Mouse (Mus musculus): ENCODE measurements around the gene Eif3k. TPM values are rescaled to one million over a fixed set of nuclear protein-coding genes. Genes with fewer than 3 reads are reported as not detected.
"Not testable (repeated sequence)": the region's sequence is repeated elsewhere in the genome, so short reads cannot be mapped to it uniquely, and the experiment has no call there.

Gene Eif3k
- polyA plus RNA-seq, 1 experiment = 218 TPM

DNA sequence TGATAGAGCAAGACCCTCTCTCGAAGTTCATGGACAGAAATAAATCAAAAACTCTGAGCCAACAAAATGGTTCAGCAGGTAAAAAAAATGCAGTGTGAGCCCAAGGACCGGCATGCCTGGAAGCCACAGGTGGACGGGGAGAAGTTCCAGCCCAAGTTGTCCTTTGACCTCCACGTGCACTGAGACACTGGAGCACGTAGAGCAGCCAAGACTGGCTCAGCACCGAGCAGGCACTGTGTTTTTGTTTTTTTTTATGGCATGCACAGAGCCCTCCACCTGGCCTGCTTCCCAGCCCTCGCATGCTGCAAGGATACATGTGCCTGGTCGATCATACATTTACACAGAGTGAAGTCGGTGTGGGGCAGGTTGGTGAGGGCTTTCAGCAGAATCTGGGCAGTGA lies 4.1 kb downstream of the Eif3k start:
- peaks cover 21% of the 10 kb centered on the region for H3K36me3 ChIP-seq (ENCODE audit: control insufficient read depth, insufficient read depth, low read length)
- H3K4me3 ChIP-seq (ENCODE audit: extremely low read depth, insufficient read depth, insufficient read length) = no peak overlapping the region
- H3K27me3 ChIP-seq (ENCODE audit: control insufficient read depth, insufficient read depth, low read length) = no peaks in the 10 kb centered on the region
- no peak for DNase-seq (ENCODE audit: low read depth in 1 of 2, low spot score in 2 of 2)
- TF ChIP-seq CTCF (IDR thresholded peaks at IDR 0.05; ENCODE audit: extremely low read depth, insufficient read depth, insufficient read length, insufficient replicate concordance) (no peak), POLR2A (IDR thresholded peaks at IDR 0.05; ENCODE audit: low read depth, low read length) (no peak)
- peaks cover 3% of the 10 kb centered on the region; the same call in 1 of the 2 replicates for H3K4me1 ChIP-seq (ENCODE audit: control insufficient read depth, insufficient read depth, insufficient read length)
- WGBS = 92% methylated on average over 9 of the region's 9 CpGs
- H3K27ac ChIP-seq (ENCODE audit: insufficient read depth, low read length) = no peak overlapping the region

DNA sequence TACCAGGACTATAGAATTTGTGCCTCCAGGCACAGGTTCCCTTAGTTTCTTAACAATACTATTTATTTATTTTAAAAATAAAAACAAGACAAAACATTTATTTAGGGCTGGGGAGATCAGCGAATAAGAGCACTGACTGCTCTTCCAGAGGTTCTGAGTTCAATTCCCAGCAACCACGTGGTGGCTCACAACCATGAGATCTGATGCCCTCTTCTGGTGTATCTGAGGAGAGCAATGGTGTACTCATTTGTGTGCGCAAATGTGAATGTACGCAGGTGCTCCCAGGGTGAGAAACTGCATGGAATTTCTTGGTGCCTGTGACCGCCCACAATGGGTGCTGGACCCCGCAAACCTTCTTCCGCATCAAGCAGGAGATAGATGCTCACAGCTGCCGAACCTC lies 8.6 kb downstream of the Eif3k start:
- TF ChIP-seq POLR2A (IDR thresholded peaks at IDR 0.05; ENCODE audit: low read depth, low read length) (no peak), CTCF (IDR thresholded peaks at IDR 0.05; ENCODE audit: extremely low read depth, insufficient read depth, insufficient read length, insufficient replicate concordance) (no peak)
- H3K4me1 ChIP-seq (ENCODE audit: control insufficient read depth, insufficient read depth, insufficient read length) = no peaks in the 10 kb centered on the region
- no peak overlapping the region for H3K27ac ChIP-seq (ENCODE audit: insufficient read depth, low read length)
- WGBS = 83% methylated on average over 8 of the region's 8 CpGs
- H3K27me3 ChIP-seq (ENCODE audit: control insufficient read depth, insufficient read depth, low read length) = no peaks in the 10 kb centered on the region
- H3K36me3 ChIP-seq (ENCODE audit: control insufficient read depth, insufficient read depth, low read length) = peaks cover 20% of the 10 kb centered on the region
- no peak overlapping the region for H3K4me3 ChIP-seq (ENCODE audit: extremely low read depth, insufficient read depth, insufficient read length)
- no peak for DNase-seq (ENCODE audit: low read depth in 1 of 2, low spot score in 2 of 2)

- Histone ChIP-seq H3K4me3 (ENCODE audit: extremely low read depth, insufficient read depth, insufficient read length) (no peak overlapping the region), H3K27ac (ENCODE audit: insufficient read depth, low read length) (no peak overlapping the region), H3K4me1 (ENCODE audit: control insufficient read depth, insufficient read depth, insufficient read length) (no peaks in the 10 kb centered on the region), H3K36me3 (ENCODE audit: control insufficient read depth, insufficient read depth, low read length) (peaks cover 18% of the 10 kb centered on the region), H3K27me3 (ENCODE audit: control insufficient read depth, insufficient read depth, low read length) (no peaks in the 10 kb centered on the region)
- DNase-seq (ENCODE audit: low read depth in 1 of 2, low spot score in 2 of 2) = peak; percentile 54 to 77
- peak; percentile 77; the same call in 1 of the 2 replicates for TF ChIP-seq CTCF (IDR thresholded peaks at IDR 0.05; ENCODE audit: extremely low read depth, insufficient read depth, insufficient read length, insufficient replicate concordance)
- no peak for TF ChIP-seq POLR2A (IDR thresholded peaks at IDR 0.05; ENCODE audit: low read depth, low read length)
- 75% methylated on average over 8 of the region's 8 CpGs for WGBS
These were observed 9.1 kb downstream of the Eif3k start for GRCm38 (mm10) chr7:28972542-28972985.

GRCm38 (mm10) chr7:28971770-28972269 lies 9.8 kb downstream of the Eif3k start:
- H3K27ac ChIP-seq (ENCODE audit: insufficient read depth, low read length) = no peak overlapping the region
- no peak for DNase-seq (ENCODE audit: low read depth in 1 of 2, low spot score in 2 of 2)
- peaks cover 16% of the 10 kb centered on the region for H3K36me3 ChIP-seq (ENCODE audit: control insufficient read depth, insufficient read depth, low read length)
- no peaks in the 10 kb centered on the region for H3K27me3 ChIP-seq (ENCODE audit: control insufficient read depth, insufficient read depth, low read length)
- 78% methylated on average over 6 of the region's 6 CpGs for WGBS
- H3K4me1 ChIP-seq (ENCODE audit: control insufficient read depth, insufficient read depth, insufficient read length) = no peaks in the 10 kb centered on the region
- no peak overlapping the region for H3K4me3 ChIP-seq (ENCODE audit: extremely low read depth, insufficient read depth, insufficient read length)
- no peak for TF ChIP-seq POLR2A (IDR thresholded peaks at IDR 0.05; ENCODE audit: low read depth, low read length)
- no peak for TF ChIP-seq CTCF (IDR thresholded peaks at IDR 0.05; ENCODE audit: extremely low read depth, insufficient read depth, insufficient read length, insufficient replicate concordance)

DNA sequence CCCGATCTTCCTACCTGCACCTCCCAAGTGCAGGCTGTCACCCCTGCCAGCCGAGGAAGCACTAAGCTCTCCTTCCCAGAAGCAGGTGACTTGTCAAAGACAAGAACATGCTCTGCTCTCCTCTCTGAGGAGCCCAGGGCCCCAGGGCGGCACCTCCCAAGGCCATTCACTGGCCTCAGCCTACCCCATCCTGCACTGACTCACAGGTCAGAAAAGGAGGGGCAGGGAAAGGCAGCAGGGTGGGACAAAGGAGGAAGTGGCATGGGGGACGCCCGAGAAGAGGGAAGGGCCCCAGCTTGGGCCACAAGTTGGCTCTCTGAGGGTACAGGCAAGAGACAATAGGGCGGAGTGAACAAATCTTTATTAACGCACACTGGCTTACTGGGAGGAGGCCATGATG lies 10.6 kb downstream of the Eif3k start:
- Histone ChIP-seq H3K27ac (ENCODE audit: insufficient read depth, low read length) (no peak overlapping the region), H3K4me3 (ENCODE audit: extremely low read depth, insufficient read depth, insufficient read length) (no peak overlapping the region), H3K36me3 (ENCODE audit: control insufficient read depth, insufficient read depth, low read length) (peaks cover 12% of the 10 kb centered on the region), H3K27me3 (ENCODE audit: control insufficient read depth, insufficient read depth, low read length) (no peaks in the 10 kb centered on the region), H3K4me1 (ENCODE audit: control insufficient read depth, insufficient read depth, insufficient read length) (no peaks in the 10 kb centered on the region)
- no peak for DNase-seq (ENCODE audit: low read depth in 1 of 2, low spot score in 2 of 2)
- 75% methylated on average over 7 of the region's 7 CpGs for WGBS
- no peak for TF ChIP-seq CTCF (IDR thresholded peaks at IDR 0.05; ENCODE audit: extremely low read depth, insufficient read depth, insufficient read length, insufficient replicate concordance)
- no peak for TF ChIP-seq POLR2A (IDR thresholded peaks at IDR 0.05; ENCODE audit: low read depth, low read length)

DNA sequence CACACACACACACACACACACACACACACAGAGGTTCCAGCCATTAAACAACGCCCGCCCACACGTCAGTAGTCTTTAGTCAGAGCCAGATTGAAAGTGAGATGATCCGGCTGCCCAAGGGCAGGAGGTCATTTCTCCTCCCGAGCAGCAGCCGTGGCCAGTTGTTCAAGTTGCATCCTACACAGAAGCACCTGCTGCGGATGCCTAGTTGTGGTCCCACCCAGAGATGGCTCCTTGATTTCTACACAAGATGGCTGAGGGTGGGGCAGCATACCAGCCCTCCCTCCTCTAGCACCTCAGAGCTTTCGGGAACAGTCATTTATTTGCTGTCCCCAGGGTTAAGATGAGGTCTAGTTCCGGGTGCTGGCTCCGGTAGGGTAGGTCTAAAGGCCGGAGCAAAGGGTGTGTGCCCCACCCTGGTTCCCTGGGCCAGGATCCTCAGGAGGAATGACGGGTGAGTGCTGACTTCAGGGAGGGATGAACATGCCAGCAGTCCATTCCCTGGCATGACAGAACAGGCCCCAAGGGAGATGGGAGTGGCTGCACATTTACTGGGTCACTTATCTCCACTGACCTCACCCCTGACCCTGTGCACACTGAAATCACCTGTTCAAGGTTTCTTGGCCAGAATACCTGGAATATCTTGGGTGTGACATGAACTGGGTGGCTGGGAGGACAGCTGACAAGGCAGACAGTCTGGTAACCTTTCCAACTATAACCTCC lies 11.8 kb downstream of the Eif3k start:
- H3K4me3 ChIP-seq (ENCODE audit: extremely low read depth, insufficient read depth, insufficient read length) = no peak overlapping the region
- H3K27me3 ChIP-seq (ENCODE audit: control insufficient read depth, insufficient read depth, low read length) = no peaks in the 10 kb centered on the region
- TF ChIP-seq CTCF (IDR thresholded peaks at IDR 0.05; ENCODE audit: extremely low read depth, insufficient read depth, insufficient read length, insufficient replicate concordance) = no peak
- no peak for TF ChIP-seq POLR2A (IDR thresholded peaks at IDR 0.05; ENCODE audit: low read depth, low read length)
- H3K27ac ChIP-seq (ENCODE audit: insufficient read depth, low read length) = no peak overlapping the region
- DNase-seq (ENCODE audit: low read depth in 1 of 2, low spot score in 2 of 2) = no peak
- H3K4me1 ChIP-seq (ENCODE audit: control insufficient read depth, insufficient read depth, insufficient read length) = no peaks in the 10 kb centered on the region
- 85% methylated on average over 12 of the region's 12 CpGs for WGBS
- peaks cover 12% of the 10 kb centered on the region for H3K36me3 ChIP-seq (ENCODE audit: control insufficient read depth, insufficient read depth, low read length)

DNA sequence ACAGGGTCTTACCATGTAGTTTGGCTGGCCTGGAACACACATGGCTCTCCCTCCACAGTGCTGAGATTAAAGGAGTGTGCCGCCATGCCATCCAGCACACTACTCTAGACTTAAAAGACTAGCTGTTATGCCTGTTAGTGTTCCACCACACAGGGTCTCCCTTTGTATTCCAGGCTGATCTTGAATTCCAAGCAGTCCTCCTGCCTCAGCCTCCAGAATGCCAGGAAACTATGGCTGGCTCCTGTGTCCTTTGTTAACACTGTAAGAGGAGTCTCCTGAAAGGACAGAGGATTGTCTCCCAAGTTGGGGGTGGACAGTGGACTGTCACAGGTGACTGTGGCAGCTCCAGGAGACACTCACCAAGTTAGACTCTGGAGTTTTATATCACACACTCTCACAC lies 12.4 kb downstream of the Eif3k start:
- Histone ChIP-seq H3K36me3 (ENCODE audit: control insufficient read depth, insufficient read depth, low read length) (peaks cover 10% of the 10 kb centered on the region), H3K27me3 (ENCODE audit: control insufficient read depth, insufficient read depth, low read length) (no peaks in the 10 kb centered on the region), H3K4me1 (ENCODE audit: control insufficient read depth, insufficient read depth, insufficient read length) (no peaks in the 10 kb centered on the region), H3K27ac (ENCODE audit: insufficient read depth, low read length) (no peak overlapping the region), H3K4me3 (ENCODE audit: extremely low read depth, insufficient read depth, insufficient read length) (no peak overlapping the region)
- WGBS = 100% methylated on average over 1 of the region's 1 CpGs
- no peak for TF ChIP-seq POLR2A (IDR thresholded peaks at IDR 0.05; ENCODE audit: low read depth, low read length)
- TF ChIP-seq CTCF (IDR thresholded peaks at IDR 0.05; ENCODE audit: extremely low read depth, insufficient read depth, insufficient read length, insufficient replicate concordance) = no peak
- DNase-seq (ENCODE audit: low read depth in 1 of 2, low spot score in 2 of 2) = no peak

- H3K4me3 ChIP-seq (ENCODE audit: extremely low read depth, insufficient read depth, insufficient read length); H3K27ac ChIP-seq (ENCODE audit: insufficient read depth, low read length); DNase-seq (ENCODE audit: low read depth in 1 of 2, low spot score in 2 of 2); H3K27me3 ChIP-seq (ENCODE audit: control insufficient read depth, insufficient read depth, low read length); H3K36me3 ChIP-seq (ENCODE audit: control insufficient read depth, insufficient read depth, low read length); H3K4me1 ChIP-seq (ENCODE audit: control insufficient read depth, insufficient read depth, insufficient read length): not testable (repeated sequence)
- 90% methylated on average over 8 of the region's 8 CpGs for WGBS
These were observed 13.5 kb downstream of the Eif3k start for GRCm38 (mm10) chr7:28968120-28968519.

All from spleen, adult 2 months (tissue).